Mouse (Mus musculus): ENCODE measurements at regions not wholly inside any gene's neighbourhood (a gene's known extent, or its start where the extent isn't known, plus 50 kb on each side); places are given as distances from the start of the nearest gene placed in this dataset.
A peak's percentile ranks its signal among the peaks of the same experiment; 100 is the strongest.

GRCm38 (mm10) chr6:13305873-13306272 is 81.1 kb upstream of the Vwde start:
- no peak for DNase-seq

- DNase-seq = no peak
Measured at GRCm38 (mm10) chr6:13298171-13298570, 73.4 kb upstream of the Vwde start.

GRCm38 (mm10) chr6:13297110-13297509 is 72.3 kb upstream of the Vwde start:
- DNase-seq = no peak

- no peak for DNase-seq
Measured at GRCm38 (mm10) chr6:13296041-13296440, 71.3 kb upstream of the Vwde start.

GRCm38 (mm10) chr6:13294393-13294792 is 69.6 kb upstream of the Vwde start:
- no peak for DNase-seq

GRCm38 (mm10) chr6:13288500-13288899 is 63.7 kb upstream of the Vwde start:
- peak; percentile 9 for DNase-seq

GRCm38 (mm10) chr6:13287812-13288211 is 63.0 kb upstream of the Vwde start:
- no peak for DNase-seq

- DNase-seq = no peak
Measured at GRCm38 (mm10) chr6:13286542-13287273, 61.9 kb upstream of the Vwde start.

GRCm38 (mm10) chr6:13280835-13281234 is 56.1 kb upstream of the Vwde start:
- peak; percentile 2 for DNase-seq

Measured in adrenal gland, adult 2 months (tissue).